Mouse (Mus musculus): ENCODE data around the gene Bod1.

Bod1 gene

GRCm38 (mm10) chr11:31671354-31672169 is at the start of gene Bod1:
TSS of gene Bod1 (minus strand) at chr11:31671885.
- DNase-seq (ENCODE audit: low spot score): peak; percentile 88

- DNase-seq (ENCODE audit: low spot score): no peak
Measured at GRCm38 (mm10) chr11:31719090-31719489, 47.4 kb upstream of the Bod1 start.

GRCm38 (mm10) chr11:31717926-31718735 is 46.4 kb upstream of the Bod1 start:
- no peak for DNase-seq (ENCODE audit: low spot score)

GRCm38 (mm10) chr11:31713641-31714121 is 42.0 kb upstream of the Bod1 start:
- peak; percentile 44 for DNase-seq (ENCODE audit: low spot score)

- DNase-seq (ENCODE audit: low spot score): no peak
Measured at GRCm38 (mm10) chr11:31713116-31713515, 41.4 kb upstream of the Bod1 start.

- no peak for DNase-seq (ENCODE audit: low spot score)
Measured at GRCm38 (mm10) chr11:31707771-31708170, 36.1 kb upstream of the Bod1 start.

GRCm38 (mm10) chr11:31703173-31703572 is 31.5 kb upstream of the Bod1 start:
- DNase-seq (ENCODE audit: low spot score): no peak

- DNase-seq (ENCODE audit: low spot score): no peak
Measured at GRCm38 (mm10) chr11:31701901-31702300, 30.2 kb upstream of the Bod1 start.

- no peak for DNase-seq (ENCODE audit: low spot score)
Measured at GRCm38 (mm10) chr11:31699502-31699901, 27.8 kb upstream of the Bod1 start.

- DNase-seq (ENCODE audit: low spot score): peak; percentile 80
Measured at GRCm38 (mm10) chr11:31694801-31695200, 23.1 kb upstream of the Bod1 start.

GRCm38 (mm10) chr11:31694109-31694508 is 22.4 kb upstream of the Bod1 start:
- no peak for DNase-seq (ENCODE audit: low spot score)

- DNase-seq (ENCODE audit: low spot score): no peak
Measured at GRCm38 (mm10) chr11:31693322-31693721, 21.6 kb upstream of the Bod1 start.

- DNase-seq (ENCODE audit: low spot score): no peak
Measured at GRCm38 (mm10) chr11:31688956-31689355, 17.3 kb upstream of the Bod1 start.

GRCm38 (mm10) chr11:31684913-31685567 is 13.4 kb upstream of the Bod1 start:
- no peak for DNase-seq (ENCODE audit: low spot score)

- DNase-seq (ENCODE audit: low spot score): no peak
Measured at GRCm38 (mm10) chr11:31684126-31684525, 12.4 kb upstream of the Bod1 start.

GRCm38 (mm10) chr11:31679840-31680381 is 8.2 kb upstream of the Bod1 start:
- DNase-seq (ENCODE audit: low spot score): no peak

GRCm38 (mm10) chr11:31677309-31677708 is 5.6 kb upstream of the Bod1 start:
- DNase-seq (ENCODE audit: low spot score): no peak

GRCm38 (mm10) chr11:31676661-31677252 is 5.1 kb upstream of the Bod1 start:
- DNase-seq (ENCODE audit: low spot score): no peak

- DNase-seq (ENCODE audit: low spot score): peak; percentile 70
Measured at GRCm38 (mm10) chr11:31675430-31675829, 3.7 kb upstream of the Bod1 start.

GRCm38 (mm10) chr11:31672170-31672563 is 482 bp upstream of the Bod1 start:
- no peak for DNase-seq (ENCODE audit: low spot score)

GRCm38 (mm10) chr11:31670468-31670921 is 1.2 kb downstream of the Bod1 start:
- DNase-seq (ENCODE audit: low spot score): no peak
